Mouse (Mus musculus) stomach, postnatal 0 days (tissue): ENCODE measurements at regions not wholly inside any gene's neighbourhood (a gene's known extent, or its start where the extent isn't known, plus 50 kb on each side); places are given as distances from the start of the nearest gene placed in this dataset.

Experiments
- CTCF ChIP-seq: IDR thresholded peaks from 2 replicates; pipeline ENCODE4 v1.5.1; 2016; ENCODE audit warnings: antibody characterized with exemption, low read depth, mild to moderate bottlenecking, moderate library complexity
- EP300 ChIP-seq: optimal IDR thresholded peaks from 2 replicates; pipeline ENCODE3; 2016; ENCODE audit warnings: antibody characterized with exemption

GRCm38 (mm10) chrX:11046769-11047168 is 252.3 kb upstream of the H2al1a start:
- no peak for TF ChIP-seq CTCF
- TF ChIP-seq EP300, result no peak
